Mouse (Mus musculus) left cerebral cortex, adult 8-10 months (tissue): ENCODE measurements at regions not wholly inside any gene's neighbourhood (a gene's known extent, or its start where the extent isn't known, plus 50 kb on each side); places are given as distances from the start of the nearest gene placed in this dataset.
A peak's percentile ranks its signal among the peaks of the same experiment; 100 is the strongest.

Experiments
- DNase-seq, 2 experiments: peaks; one replicate each; pipeline ENCODE4 v3.0.0; 2022; ENCODE audit warnings: low spot score in 2 of 2

- no peak for DNase-seq
Observed at GRCm38 (mm10) chr2:105525111-105525610, 126.0 kb upstream of the Rcn1 start.

DNA sequence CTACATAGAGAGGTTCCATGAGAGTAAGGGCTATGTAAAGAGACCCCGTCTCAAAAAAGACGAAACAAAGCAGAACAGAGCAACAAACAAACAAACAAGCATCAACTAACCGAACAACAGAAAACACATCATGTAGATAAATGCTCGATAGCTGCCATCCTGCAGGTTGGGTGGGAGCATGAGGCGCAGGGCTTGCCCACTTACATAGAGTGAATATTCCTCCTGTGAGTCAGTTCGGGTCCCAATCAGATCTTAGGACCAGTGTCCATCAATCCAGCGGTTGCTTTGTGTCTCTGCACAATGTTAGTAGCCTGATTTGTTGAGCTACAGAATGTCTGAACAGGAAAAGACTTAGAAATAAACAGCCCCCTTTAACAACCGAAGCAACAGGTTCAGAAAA lies 129.4 kb upstream of the Rcn1 start:
- no peak for DNase-seq

GRCm38 (mm10) chr2:105544099-105544498 lies 124.6 kb upstream of the Pax6 start:
- DNase-seq = no peak

DNA sequence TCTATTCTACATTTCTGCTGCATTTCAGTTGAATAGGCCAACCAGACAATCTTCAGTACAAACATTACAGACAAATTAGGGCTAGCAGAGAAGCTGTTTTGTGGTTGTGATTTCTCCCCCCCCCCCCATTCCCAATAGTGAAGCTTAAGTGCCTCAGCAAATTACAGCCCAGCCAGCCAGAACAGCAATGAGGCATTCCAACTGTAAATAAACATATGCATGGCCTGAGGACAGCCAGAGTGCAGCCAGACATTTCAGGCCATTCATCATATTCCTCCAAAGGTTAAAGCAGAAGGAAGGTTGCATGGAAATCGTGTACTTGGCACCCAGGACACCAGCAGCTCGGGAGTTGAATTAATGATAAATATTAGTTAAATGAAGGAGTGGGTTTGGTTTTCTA lies 116.6 kb upstream of the Pax6 start:
- no peak for DNase-seq

- DNase-seq = no peak
Observed at GRCm38 (mm10) chr2:105586782-105587181, 81.9 kb upstream of the Pax6 start.

- no peak for DNase-seq
Observed at GRCm38 (mm10) chr2:105594131-105594530, 74.6 kb upstream of the Pax6 start.

- DNase-seq = no peak
Observed at GRCm38 (mm10) chr2:105604553-105605116, 64.1 kb upstream of the Pax6 start.

- DNase-seq = peak in 1 of 2 experiments; percentile 10
Observed at GRCm38 (mm10) chr2:105607969-105608538, 60.6 kb upstream of the Pax6 start.

DNA sequence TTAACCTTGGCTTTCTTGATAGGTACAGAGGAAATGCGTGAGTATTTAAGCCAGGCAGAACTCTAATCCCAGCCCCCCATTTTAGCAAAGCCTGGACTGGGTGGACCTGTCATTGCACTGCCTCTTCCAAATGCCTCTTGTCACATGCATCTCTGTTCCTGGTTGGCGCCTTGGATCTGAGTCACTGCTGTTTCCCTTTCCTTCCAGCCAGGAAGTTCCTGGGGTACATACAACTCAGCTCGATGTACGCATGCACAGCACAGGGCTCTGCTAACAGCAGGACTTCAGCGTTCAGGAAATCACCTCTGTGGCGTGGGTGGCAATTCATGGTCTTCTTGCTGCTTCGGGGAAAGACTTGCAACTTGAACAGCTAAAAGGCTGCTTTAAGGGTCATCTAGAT lies 59.9 kb upstream of the Pax6 start:
- no peak for DNase-seq

GRCm38 (mm10) chr2:105611014-105611413 lies 57.7 kb upstream of the Pax6 start:
- no peak for DNase-seq

- DNase-seq = no peak
Observed at GRCm38 (mm10) chr2:105611651-105612050, 57.0 kb upstream of the Pax6 start.

DNA sequence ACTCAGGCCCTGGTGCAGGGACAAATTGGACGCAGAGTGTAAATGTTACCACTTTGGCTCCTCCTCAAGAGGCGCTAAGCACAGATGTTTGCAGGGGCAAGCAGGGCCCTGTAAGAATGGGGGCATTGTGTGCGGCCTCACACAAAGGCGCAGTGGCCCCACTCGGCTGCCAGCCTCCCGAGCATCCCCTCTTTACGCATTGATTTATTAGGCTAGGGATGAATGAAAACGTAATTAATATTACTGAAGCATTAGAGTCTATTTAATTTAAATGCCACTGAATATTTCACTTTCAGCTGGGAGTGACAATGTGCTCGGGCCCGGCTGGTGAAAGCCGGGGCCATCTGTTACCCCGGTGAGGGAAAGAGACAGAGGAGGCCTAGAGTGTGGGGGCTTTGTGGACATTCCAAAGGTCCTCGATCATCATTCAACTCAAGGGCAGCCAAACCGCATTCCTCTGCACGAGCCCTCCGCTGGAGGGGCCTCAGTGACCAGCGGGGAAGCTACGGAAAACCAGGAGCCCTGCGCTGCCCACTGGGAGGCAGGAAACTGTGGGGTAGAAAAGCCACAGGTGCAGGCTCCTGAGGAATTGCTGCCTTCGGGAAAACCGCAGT lies 56.5 kb upstream of the Pax6 start:
- DNase-seq = peak in 1 of 2 experiments; percentile 16

DNA sequence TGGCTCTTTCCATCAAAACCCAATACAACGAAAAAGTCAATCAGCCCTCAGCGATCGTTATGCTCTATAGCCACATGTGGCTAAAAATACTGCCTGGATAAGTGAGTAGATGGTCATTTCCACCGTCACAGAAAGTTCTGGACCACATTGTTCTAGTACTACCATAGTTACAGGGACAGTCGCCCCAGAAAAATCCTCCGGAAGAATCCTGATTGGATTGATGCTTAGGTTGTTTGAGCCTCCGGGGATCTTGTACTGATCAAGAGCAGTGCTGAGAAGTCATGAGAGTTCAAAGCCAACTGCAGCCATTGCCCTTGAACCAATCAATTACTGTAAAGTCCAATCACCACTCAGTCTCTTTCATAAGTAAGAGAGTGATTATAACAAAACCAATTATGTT lies 56.0 kb upstream of the Pax6 start:
- DNase-seq = no peak

GRCm38 (mm10) chr2:105613243-105613642 lies 55.5 kb upstream of the Pax6 start:
- no peak for DNase-seq

- peak; percentile 7 to 37 for DNase-seq
Observed at GRCm38 (mm10) chr2:105615891-105616733, 52.6 kb upstream of the Pax6 start.
